Mouse (Mus musculus) B cell, adult (primary cell): ENCODE data around the gene Rtp3. TPM values are rescaled to one million over a fixed set of nuclear protein-coding genes. Genes with fewer than 3 reads are reported as not detected.

Experiments used
- total RNA-seq: library from RNA; stranded (reverse); gene quantifications from 4 replicates; pipeline ENCODE4 v1.2.4, GENCODE M21; 2023; ENCODE audit not compliant: inconsistent age

Gene Rtp3
- not detected in 4 replicates for total RNA-seq

DNA sequence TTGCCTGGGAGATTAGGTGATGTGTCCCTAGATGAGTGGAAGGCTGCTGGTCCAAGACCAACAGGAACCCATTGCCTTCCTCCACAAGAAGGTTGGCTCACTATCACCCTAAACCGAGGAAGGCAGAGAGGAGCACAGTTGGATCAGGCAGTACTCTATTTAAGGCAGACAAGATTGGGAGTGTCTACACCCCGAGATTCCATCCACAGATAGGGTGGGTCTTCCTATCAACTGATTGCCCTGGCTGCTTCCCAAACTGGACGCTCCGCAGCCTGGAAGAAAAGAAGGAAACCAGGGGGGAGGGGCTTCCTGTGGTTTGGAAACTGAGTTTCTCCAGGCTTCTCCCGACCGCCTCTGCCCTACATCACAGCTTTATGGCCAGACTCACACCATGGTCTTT lies at the start of gene Rtp3:
Gene Rtp3, minus strand, starts transcription at position 380 of the 400 bp plus-strand sequence.

DNA sequence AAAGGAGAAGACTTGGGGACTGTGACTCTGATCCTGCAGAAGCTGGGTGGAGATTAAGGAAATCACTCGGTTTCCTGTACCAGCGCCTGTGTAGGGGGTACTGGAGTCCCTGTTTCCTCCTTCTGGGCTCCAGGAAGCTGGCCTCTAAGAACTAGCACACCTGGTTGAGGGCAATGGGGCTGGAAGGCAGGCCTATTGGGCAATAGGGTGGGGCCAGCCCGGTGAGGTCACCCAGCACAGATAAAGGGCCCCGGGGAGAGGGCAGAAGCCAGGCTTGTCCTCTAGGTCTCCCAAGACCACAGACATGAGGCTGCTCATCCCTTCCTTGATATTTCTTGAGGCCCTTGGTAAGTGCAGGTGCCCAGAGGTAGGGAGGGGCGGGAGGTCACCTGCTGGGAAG lies 28.6 kb upstream of the Rtp3 start, which contains the start of gene Ltf:
Gene Ltf, plus strand, starts transcription at position 250 of the 400 bp plus-strand sequence.

DNA sequence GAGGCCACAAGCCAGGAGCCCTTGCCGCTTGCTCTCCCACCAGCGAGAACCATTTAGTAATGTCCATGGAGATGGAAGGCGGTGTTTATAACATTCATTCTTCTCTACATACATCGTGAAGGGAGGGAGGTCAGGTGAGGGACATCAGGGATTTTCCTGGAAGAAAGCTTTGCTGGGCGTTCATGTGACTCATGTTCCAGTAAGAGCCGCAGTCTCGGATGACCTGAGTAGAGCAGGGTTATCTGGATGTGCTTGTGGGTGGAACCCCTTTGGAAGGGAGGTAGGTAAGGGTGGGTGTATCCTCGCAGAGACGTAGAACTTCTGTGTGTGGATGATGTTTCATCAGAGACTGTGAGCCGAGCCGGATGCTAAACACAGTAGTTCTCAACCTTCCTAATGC lies 39.0 kb downstream of the Rtp3 start, which contains the start of gene Lrrc2:
Gene Lrrc2, plus strand, starts transcription at position 149 of the 400 bp plus-strand sequence.

DNA sequence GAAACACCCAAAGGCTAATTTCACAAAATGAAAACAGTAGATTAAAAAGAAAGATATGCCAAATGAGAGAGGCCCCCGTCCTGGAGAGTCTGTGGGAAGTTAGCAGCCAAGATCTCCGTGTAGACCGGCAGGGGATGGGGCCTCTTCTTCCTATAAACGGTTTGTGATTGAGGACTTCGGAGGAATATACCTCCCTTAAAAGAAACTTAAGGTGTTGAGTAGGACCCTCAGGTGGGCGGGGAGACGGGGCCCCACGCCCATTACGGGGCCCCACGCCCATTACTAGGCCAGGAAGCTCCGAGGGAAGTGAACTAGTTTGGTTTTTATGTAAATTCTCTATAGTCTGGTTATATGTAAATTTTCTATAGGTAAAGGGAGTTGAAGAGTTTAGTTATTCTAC lies 44.5 kb downstream of the Rtp3 start, which contains the start of gene Tdgf1:
Gene Tdgf1, minus strand, starts transcription at position 233 of the 400 bp plus-strand sequence.

Other genes with a start within 250 kb of the Rtp3 start
- not detected in 4 replicates for gene Myl3, start 248.7 kb downstream of the Rtp3 start, total RNA-seq
- not detected in 4 replicates for gene Pth1r, start 243.4 kb downstream of the Rtp3 start, total RNA-seq
- gene Prss42, start 192.4 kb downstream of the Rtp3 start, total RNA-seq, result not detected in 4 replicates
- not detected in 4 replicates for gene Prss44, start 176.6 kb downstream of the Rtp3 start, total RNA-seq
- gene Prss43, start 163.9 kb downstream of the Rtp3 start, total RNA-seq, result not detected in 4 replicates
- gene Prss45, start 156.0 kb downstream of the Rtp3 start, total RNA-seq, result not detected in 4 replicates
- not detected in 4 replicates for gene Prss46, start 146.1 kb downstream of the Rtp3 start, total RNA-seq
- gene Prss50, start 132.6 kb downstream of the Rtp3 start, total RNA-seq, result not detected in 4 replicates
- gene Als2cl, start 110.7 kb downstream of the Rtp3 start, total RNA-seq, result 0.22 to 2.5 TPM in 2 of 4 replicates, not detected in the others
- gene Tmie, start 110.5 kb downstream of the Rtp3 start, total RNA-seq, result not detected in 4 replicates
- not detected in 4 replicates for gene Fam240a, start 73.7 kb downstream of the Rtp3 start, total RNA-seq
- not detected in 4 replicates for gene Tdgf1, start 44.4 kb downstream of the Rtp3 start, total RNA-seq
- not detected in 4 replicates for gene Lrrc2, start 39.0 kb downstream of the Rtp3 start, total RNA-seq
- 2.0 to 3.6 TPM (median 2.6 TPM) in 4 replicates for gene Ltf, start 28.7 kb upstream of the Rtp3 start, total RNA-seq
- gene Ccrl2, start 66.9 kb upstream of the Rtp3 start, total RNA-seq, result 2.6 to 4.7 TPM (median 4.4 TPM) in 4 replicates
- 25.1 to 33.3 TPM (median 28.5 TPM) in 4 replicates for gene Lrrfip2, start 127.0 kb upstream of the Rtp3 start, total RNA-seq